Mouse (Mus musculus): ENCODE measurements at regions not wholly inside any gene's neighbourhood (a gene's known extent, or its start where the extent isn't known, plus 50 kb on each side); places are given as distances from the start of the nearest gene placed in this dataset.

DNA sequence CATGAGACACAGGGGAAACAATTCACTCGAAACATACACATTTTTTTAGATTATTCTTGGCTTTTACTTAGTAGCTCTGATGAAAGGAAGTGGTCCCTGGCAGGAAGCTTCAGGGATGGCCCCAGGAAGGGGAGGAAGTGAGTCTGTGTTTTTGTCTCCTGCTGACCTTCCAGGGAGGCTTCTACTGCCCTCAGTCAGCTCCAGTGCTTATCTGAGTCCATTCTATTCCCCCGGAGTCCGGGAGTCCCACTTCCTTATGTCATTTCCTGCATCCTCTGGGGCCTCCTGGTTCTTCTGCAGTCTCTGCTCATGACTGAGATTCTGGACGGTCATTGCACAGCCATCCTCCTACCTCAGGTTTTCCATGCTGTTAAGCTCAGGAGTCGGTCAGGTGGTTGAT is 80.3 kb upstream of the Trio start:
- TF ChIP-seq POLR2A (IDR thresholded peaks at IDR 0.05; ENCODE audit: low read depth, low read length) (no peak), CTCF (conservative IDR thresholded peaks at IDR 0.05 in 1 of 2, IDR thresholded peaks at IDR 0.05 in 1 of 2; ENCODE audit: low read depth in 2 of 2, low read length in 2 of 2) (no peak), ZNF384 (IDR thresholded peaks at IDR 0.05; ENCODE audit: low read depth, low read length) (no peak), TBP (conservative IDR thresholded peaks at IDR 0.05; ENCODE audit: low read depth, low read length) (no peak), TCF12 (IDR thresholded peaks at IDR 0.05; ENCODE audit: low read depth, low read length) (no peak), ETS1 (conservative IDR thresholded peaks at IDR 0.05; ENCODE audit: low read depth, low read length) (no peak), EP300 (IDR thresholded peaks at IDR 0.05; ENCODE audit: low read length) (no peak)
